Mouse (Mus musculus) limb, embryonic 11.5 days (tissue): ENCODE measurements around the gene Gm28305. TPM values are rescaled to one million over a fixed set of nuclear protein-coding genes. Genes with fewer than 3 reads are reported as not detected.

Experiments used
- ATAC-seq: fragments of 200-750 bp; cut with Nextera tagmentation; 2 replicates; pipeline ENCODE4 v1.8.0; 2017; ENCODE audit warnings: low read depth; ENCODE audit not compliant: insufficient number of reproducible peaks, low FRiP score, low TSS enrichment
- DNase-seq: peaks from one replicate; pipeline ENCODE4 v3.0.0-alpha.2; 2015; ENCODE audit warnings: low spot score
- H3K27ac ChIP-seq: fragments of 300-500 bp; sonication (generic); replicated peaks from 2 replicates; pipeline ENCODE4 v1.5.1; 2014; ENCODE audit warnings: low read depth, mild to moderate bottlenecking, low read length
- H3K27me3 ChIP-seq: fragments of 300-500 bp; sonication (generic); 2 replicates; pipeline ENCODE4 v1.6.1; 2014; ENCODE audit warnings: mild to moderate bottlenecking, low read length, mixed read lengths; ENCODE audit not compliant: control insufficient read depth, insufficient read depth
- H3K36me3 ChIP-seq: fragments of 300-500 bp; sonication (generic); 2 replicates; pipeline ENCODE4 v1.6.1; 2014; ENCODE audit warnings: mild to moderate bottlenecking, low read length, moderate library complexity, mixed read lengths; ENCODE audit not compliant: control insufficient read depth, insufficient read depth
- H3K4me1 ChIP-seq: fragments of 300-500 bp; sonication (generic); 2 replicates; pipeline ENCODE4 v1.6.1; 2014; ENCODE audit warnings: low read length, mixed read lengths; ENCODE audit not compliant: control insufficient read depth, insufficient read depth
- H3K4me2 ChIP-seq: fragments of 300-500 bp; sonication (generic); 2 replicates; pipeline ENCODE4 v1.6.1; 2014; ENCODE audit warnings: low read depth, mild to moderate bottlenecking, moderate library complexity; ENCODE audit not compliant: severe bottlenecking
- H3K4me3 ChIP-seq: fragments of 300-500 bp; sonication (generic); 2 replicates; pipeline ENCODE4 v1.5.1; 2014; ENCODE audit warnings: low read depth, low read length
- H3K9ac ChIP-seq: fragments of 300-500 bp; sonication (generic); 2 replicates; pipeline ENCODE4 v1.6.1; 2014; ENCODE audit warnings: mild to moderate bottlenecking, low read length
- H3K9me3 ChIP-seq: fragments of 300-500 bp; sonication (generic); 2 replicates; pipeline ENCODE4 v1.6.1; 2016; ENCODE audit warnings: low read length; ENCODE audit not compliant: control insufficient read depth
- WGBS: fragments of 180-500 bp; shearing (Covaris S2); extraction: QIAGEN DNeasy Blood & Tissue Kit; methylation state at CpG from one replicate; pipeline ENCODE4 v1.1.7; 2014; 5-methylcytosine and 5-hydroxymethylcytosine counted together
- polyA plus RNA-seq: library from polyadenylated mRNA; unstranded; fragments of >200 nt; fragmentation: Nextera tagmentation; extraction: Ambion mirVana; gene quantifications from 2 replicates; pipeline ENCODE4 v1.2.1, GENCODE M21; 2014

Gene Gm28305
- not detected in 2 replicates for polyA plus RNA-seq

GRCm38 (mm10) chr9:104040362-104040761 is at the start of gene Gm28305:
Gene Gm28305, plus strand, starts transcription at chr9:104040662.
- ATAC-seq: no peak
- no peak within 1 kb of the TSS for H3K9ac ChIP-seq
- no peaks in the 10 kb centered on the region for H3K9me3 ChIP-seq
- H3K4me3 ChIP-seq: no peak within 1 kb of the TSS
- no peaks in the 10 kb centered on the region for H3K4me1 ChIP-seq
- no peaks in the 10 kb centered on the region for H3K36me3 ChIP-seq
- H3K4me2 ChIP-seq: no peak within 1 kb of the TSS
- no peaks in the 10 kb centered on the region for H3K27me3 ChIP-seq
- WGBS: 62% methylated on average over 2 of the region's 2 CpGs
- no peak for DNase-seq
- H3K27ac ChIP-seq: no peak within 1 kb of the TSS

- DNase-seq (peak; percentile 63), ATAC-seq (no peak)
- H3K9me3 ChIP-seq: no peaks in the 10 kb centered on the region
- no peaks in the 10 kb centered on the region for H3K36me3 ChIP-seq
- no peak overlapping the region for H3K27ac ChIP-seq
- no peaks in the 10 kb centered on the region for H3K27me3 ChIP-seq
- H3K4me2 ChIP-seq: no peak overlapping the region
- H3K4me1 ChIP-seq: 0 out of 2 replicates have a peak, but pooled peaks cover 4% of the 10 kb centered on the region
- WGBS: 7% methylated on average over 2 of the region's 2 CpGs
- no peak overlapping the region for H3K4me3 ChIP-seq
- no peak overlapping the region for H3K9ac ChIP-seq
Measured at GRCm38 (mm10) chr9:103996496-103996895, 44.0 kb upstream of the Gm28305 start.

GRCm38 (mm10) chr9:104000601-104001000 is 39.9 kb upstream of the Gm28305 start:
- Histone ChIP-seq H3K27ac (no peak overlapping the region), H3K9me3 (no peaks in the 10 kb centered on the region), H3K4me2 (no peak overlapping the region), H3K4me3 (no peak overlapping the region), H3K27me3 (no peaks in the 10 kb centered on the region), H3K36me3 (no peaks in the 10 kb centered on the region), H3K9ac (no peak overlapping the region), H3K4me1 (0 out of 2 replicates have a peak, but pooled peaks cover 4% of the 10 kb centered on the region)
- 62% methylated on average over 3 of the region's 3 CpGs for WGBS
- DNase-seq (no peak), ATAC-seq (no peak)

GRCm38 (mm10) chr9:104001921-104002859 is 38.3 kb upstream of the Gm28305 start, which contains the start of gene Nphp3:
Gene Nphp3, plus strand, starts transcription at chr9:104002544.
- ATAC-seq (peak; percentile 99), DNase-seq (peak; percentile 99)
- Histone ChIP-seq H3K36me3 (no peaks in the 10 kb centered on the region), H3K4me2 (peak within 1 kb of the TSS; percentile 56), H3K9me3 (no peaks in the 10 kb centered on the region), H3K9ac (peak within 1 kb of the TSS; percentile 65), H3K4me3 (peak within 1 kb of the TSS; percentile 65), H3K27me3 (no peaks in the 10 kb centered on the region), H3K4me1 (0 out of 2 replicates have a peak, but pooled peaks cover 4% of the 10 kb centered on the region), H3K27ac (no peak within 1 kb of the TSS; the same call in 1 of the 2 replicates)
- under 1% methylated on average over 55 of the region's 55 CpGs for WGBS

- H3K27me3 ChIP-seq: no peaks in the 10 kb centered on the region
- H3K9ac ChIP-seq: peak overlapping the region; percentile 65
- no peak overlapping the region; the same call in 1 of the 2 replicates for H3K27ac ChIP-seq
- under 1% methylated on average over 37 of the region's 37 CpGs for WGBS
- DNase-seq (peak; percentile 84), ATAC-seq (peak; percentile 41)
- H3K4me2 ChIP-seq: peak overlapping the region; percentile 56
- peak overlapping the region; percentile 65 for H3K4me3 ChIP-seq
- 0 out of 2 replicates have a peak, but pooled peaks cover 4% of the 10 kb centered on the region for H3K4me1 ChIP-seq
- H3K36me3 ChIP-seq: no peaks in the 10 kb centered on the region
- no peaks in the 10 kb centered on the region for H3K9me3 ChIP-seq
Measured at GRCm38 (mm10) chr9:104002913-104003330, 37.5 kb upstream of the Gm28305 start.

- Histone ChIP-seq H3K4me3 (no peak overlapping the region), H3K4me1 (no peaks in the 10 kb centered on the region), H3K4me2 (no peak overlapping the region), H3K9me3 (no peaks in the 10 kb centered on the region), H3K9ac (no peak overlapping the region), H3K27ac (no peak overlapping the region), H3K36me3 (no peaks in the 10 kb centered on the region), H3K27me3 (no peaks in the 10 kb centered on the region)
- ATAC-seq (no peak), DNase-seq (no peak)
- 69% methylated on average over 1 of the region's 1 CpGs for WGBS
Measured at GRCm38 (mm10) chr9:104014526-104014925, 25.9 kb upstream of the Gm28305 start.

- no peaks in the 10 kb centered on the region for H3K36me3 ChIP-seq
- H3K9me3 ChIP-seq: no peaks in the 10 kb centered on the region
- no peak overlapping the region for H3K9ac ChIP-seq
- no peak overlapping the region for H3K4me2 ChIP-seq
- no peak for DNase-seq
- WGBS: 93% methylated on average over 10 of the region's 10 CpGs
- H3K4me3 ChIP-seq: no peak overlapping the region
- no peak overlapping the region for H3K27ac ChIP-seq
- no peaks in the 10 kb centered on the region for H3K4me1 ChIP-seq
- no peaks in the 10 kb centered on the region for H3K27me3 ChIP-seq
- no peak for ATAC-seq
Measured at GRCm38 (mm10) chr9:104021026-104021425, 19.4 kb upstream of the Gm28305 start.

- H3K36me3 ChIP-seq: peaks cover 5% of the 10 kb centered on the region; the same call in 1 of the 2 replicates
- H3K27ac ChIP-seq: no peak overlapping the region
- no peak overlapping the region for H3K4me2 ChIP-seq
- H3K4me3 ChIP-seq: no peak overlapping the region
- ATAC-seq: no peak
- no peaks in the 10 kb centered on the region for H3K27me3 ChIP-seq
- H3K9ac ChIP-seq: no peak overlapping the region
- 0 out of 2 replicates have a peak, but pooled peaks cover 2% of the 10 kb centered on the region for H3K9me3 ChIP-seq
- no peak for DNase-seq
- no peaks in the 10 kb centered on the region for H3K4me1 ChIP-seq
- WGBS: 96% methylated on average over 8 of the region's 8 CpGs
Measured at GRCm38 (mm10) chr9:104027186-104027585, 13.3 kb upstream of the Gm28305 start.
